Mouse (Mus musculus): Measurements from ENCODE around the gene Egfl8. TPM values are rescaled to one million over a fixed set of nuclear protein-coding genes. Genes with fewer than 3 reads are reported as not detected.

The Egfl8 gene
- polyA plus RNA-seq (2012; fragmentation: generic; extraction: Trizol), result 0.16 TPM

DNA sequence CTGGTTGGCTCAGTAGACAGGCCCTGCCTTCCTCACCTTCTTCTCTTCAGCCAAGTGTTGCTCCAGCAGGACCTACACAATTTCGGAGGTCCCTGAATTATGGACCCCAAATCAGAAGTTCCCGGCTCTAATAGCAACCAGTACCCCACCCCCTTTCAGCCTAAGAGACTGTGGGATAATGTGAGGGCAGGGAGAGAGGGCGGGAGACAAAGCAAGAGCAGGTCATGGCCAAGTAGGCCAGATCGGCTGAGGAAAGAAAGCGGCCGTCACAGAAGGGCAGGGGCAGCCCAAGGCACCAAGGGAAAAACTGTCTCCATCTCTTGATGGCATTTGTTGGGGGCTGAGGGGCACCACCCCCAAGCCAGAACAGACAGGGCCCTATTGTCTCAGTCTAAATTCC lies at the start of gene Egfl8:
Gene Egfl8, minus strand, starts transcription at position 101 of the 400 bp plus-strand sequence.
- Histone ChIP-seq H3ac (ENCODE audit: control insufficient read depth, insufficient read length) (no peak within 1 kb of the TSS), H3K36me3 (ENCODE audit: control insufficient read depth, insufficient read depth) (peaks cover 3% of the 10 kb centered on the region), H3K79me2 (ENCODE audit: control insufficient read depth, insufficient read depth) (no peaks in the 10 kb centered on the region), H3K27me3 (ENCODE audit: control insufficient read depth, insufficient read depth, insufficient read length) (no peaks in the 10 kb centered on the region), H3K4me3 (no peak within 1 kb of the TSS), H3K4me2 (ENCODE audit: low read depth) (no peak within 1 kb of the TSS)
- TF ChIP-seq TCF12 (IDR thresholded peaks at IDR 0.05; ENCODE audit: insufficient read depth, poor library complexity, severe bottlenecking) (no peak), POLR2AphosphoS2 (IDR thresholded peaks at IDR 0.05; ENCODE audit: insufficient read length, low read depth) (no peak), CEBPB (IDR thresholded peaks at IDR 0.05; ENCODE audit: insufficient read depth, poor library complexity, severe bottlenecking) (no peak), MAX (IDR thresholded peaks at IDR 0.05; ENCODE audit: low read depth) (no peak), E2F4 (IDR thresholded peaks at IDR 0.05; ENCODE audit: insufficient read depth) (no peak), MYOD1 (IDR thresholded peaks at IDR 0.05; ENCODE audit: control insufficient read depth in 1 of 3, insufficient read length in 2 of 3, low read depth in 2 of 3) (no peak), REST (IDR thresholded peaks at IDR 0.05; ENCODE audit: insufficient read depth, insufficient read length) (no peak), MYOG (IDR thresholded peaks at IDR 0.05; ENCODE audit: control insufficient read depth in 1 of 3, insufficient read depth in 1 of 3, insufficient read length in 2 of 3, low read depth in 2 of 3) (no peak), USF1 (IDR thresholded peaks at IDR 0.05; ENCODE audit: low read depth) (no peak), POLR2A (IDR thresholded peaks at IDR 0.05; ENCODE audit: insufficient read length, low read depth) (no peak), TCF3 (IDR thresholded peaks at IDR 0.05; ENCODE audit: insufficient read length, low read depth) (no peak), SRF (IDR thresholded peaks at IDR 0.05; ENCODE audit: control insufficient read depth, insufficient read length, low read depth) (no peak)

DNA sequence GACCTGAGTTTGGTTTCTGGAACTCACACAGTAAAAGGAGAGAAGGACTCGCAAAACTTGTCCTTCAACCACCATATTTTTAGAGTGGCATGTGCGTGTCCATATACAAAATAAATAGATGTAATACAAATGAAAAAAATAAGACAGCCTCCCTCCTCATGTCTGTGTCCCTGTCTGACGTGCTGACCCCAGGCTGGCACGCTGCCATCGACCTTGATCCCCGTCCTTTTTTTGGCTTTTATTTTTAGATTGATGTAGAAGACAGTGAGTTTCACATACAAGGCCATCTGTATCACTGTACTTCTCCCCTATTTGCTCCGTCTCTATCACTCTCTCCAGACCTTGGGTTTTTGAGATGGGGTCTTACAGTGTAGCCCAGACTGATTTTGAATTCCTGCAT lies 48.7 kb upstream of the Egfl8 start:
- TF ChIP-seq MYOG (IDR thresholded peaks at IDR 0.05; ENCODE audit: control insufficient read depth in 1 of 3, insufficient read depth in 1 of 3, insufficient read length in 2 of 3, low read depth in 2 of 3), result no peak
- no peak for TF ChIP-seq TCF12 (IDR thresholded peaks at IDR 0.05; ENCODE audit: insufficient read depth, poor library complexity, severe bottlenecking)
- TF ChIP-seq CEBPB (IDR thresholded peaks at IDR 0.05; ENCODE audit: insufficient read depth, poor library complexity, severe bottlenecking), result no peak
- TF ChIP-seq MAX (IDR thresholded peaks at IDR 0.05; ENCODE audit: low read depth), result no peak
- no peak for TF ChIP-seq MYOD1 (IDR thresholded peaks at IDR 0.05; ENCODE audit: control insufficient read depth in 1 of 3, insufficient read length in 2 of 3, low read depth in 2 of 3)
- TF ChIP-seq POLR2AphosphoS2 (IDR thresholded peaks at IDR 0.05; ENCODE audit: insufficient read length, low read depth), result no peak
- TF ChIP-seq POLR2A (IDR thresholded peaks at IDR 0.05; ENCODE audit: insufficient read length, low read depth), result no peak
- no peak for TF ChIP-seq TCF3 (IDR thresholded peaks at IDR 0.05; ENCODE audit: insufficient read length, low read depth)
- TF ChIP-seq USF1 (IDR thresholded peaks at IDR 0.05; ENCODE audit: low read depth), result no peak
- TF ChIP-seq SRF (IDR thresholded peaks at IDR 0.05; ENCODE audit: control insufficient read depth, insufficient read length, low read depth), result no peak
- TF ChIP-seq E2F4 (IDR thresholded peaks at IDR 0.05; ENCODE audit: insufficient read depth), result no peak
- no peak for TF ChIP-seq REST (IDR thresholded peaks at IDR 0.05; ENCODE audit: insufficient read depth, insufficient read length)
- Histone ChIP-seq H3K27me3 (ENCODE audit: control insufficient read depth, insufficient read depth, insufficient read length) (peaks cover 57% of the 10 kb centered on the region), H3ac (ENCODE audit: control insufficient read depth, insufficient read length) (no peak overlapping the region), H3K4me2 (ENCODE audit: low read depth) (no peak overlapping the region), H3K36me3 (ENCODE audit: control insufficient read depth, insufficient read depth) (no peaks in the 10 kb centered on the region), H3K79me2 (ENCODE audit: control insufficient read depth, insufficient read depth) (no peaks in the 10 kb centered on the region), H3K4me3 (no peak overlapping the region)

DNA sequence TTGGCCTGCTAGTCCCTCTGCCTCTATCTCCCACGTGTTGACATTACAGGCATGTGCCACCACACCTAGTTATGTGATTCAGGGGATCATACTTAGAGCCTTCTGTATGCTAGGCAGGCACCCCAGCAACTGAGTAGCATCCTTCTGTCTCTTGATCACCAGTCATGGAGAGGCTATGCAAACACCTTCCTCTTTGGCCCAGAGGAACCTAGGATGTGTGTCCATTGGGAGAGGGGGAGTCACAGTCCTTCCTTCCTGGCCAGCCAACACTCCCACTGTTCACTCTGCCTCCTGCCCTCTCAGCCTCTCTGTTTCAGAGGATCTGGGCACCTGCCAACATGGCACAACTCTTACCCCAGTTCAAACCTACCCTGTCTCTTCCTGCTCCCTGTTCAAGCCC lies 47.8 kb upstream of the Egfl8 start:
- TF ChIP-seq MYOG (IDR thresholded peaks at IDR 0.05; ENCODE audit: control insufficient read depth in 1 of 3, insufficient read depth in 1 of 3, insufficient read length in 2 of 3, low read depth in 2 of 3) (no peak), POLR2A (IDR thresholded peaks at IDR 0.05; ENCODE audit: insufficient read length, low read depth) (no peak), SRF (IDR thresholded peaks at IDR 0.05; ENCODE audit: control insufficient read depth, insufficient read length, low read depth) (no peak), REST (IDR thresholded peaks at IDR 0.05; ENCODE audit: insufficient read depth, insufficient read length) (no peak), CEBPB (IDR thresholded peaks at IDR 0.05; ENCODE audit: insufficient read depth, poor library complexity, severe bottlenecking) (no peak), USF1 (IDR thresholded peaks at IDR 0.05; ENCODE audit: low read depth) (no peak), MYOD1 (IDR thresholded peaks at IDR 0.05; ENCODE audit: control insufficient read depth in 1 of 3, insufficient read length in 2 of 3, low read depth in 2 of 3) (no peak), TCF3 (IDR thresholded peaks at IDR 0.05; ENCODE audit: insufficient read length, low read depth) (no peak), E2F4 (IDR thresholded peaks at IDR 0.05; ENCODE audit: insufficient read depth) (no peak)
- H3K4me3 ChIP-seq, result no peak overlapping the region
- H3ac ChIP-seq (ENCODE audit: control insufficient read depth, insufficient read length), result no peak overlapping the region
- H3K36me3 ChIP-seq (ENCODE audit: control insufficient read depth, insufficient read depth), result no peaks in the 10 kb centered on the region
- H3K27me3 ChIP-seq (ENCODE audit: control insufficient read depth, insufficient read depth, insufficient read length), result peaks cover 64% of the 10 kb centered on the region
- no peak overlapping the region for H3K4me2 ChIP-seq (ENCODE audit: low read depth)
- no peaks in the 10 kb centered on the region for H3K79me2 ChIP-seq (ENCODE audit: control insufficient read depth, insufficient read depth)

- TF ChIP-seq MAX (IDR thresholded peaks at IDR 0.05; ENCODE audit: low read depth) (no peak), TCF3 (IDR thresholded peaks at IDR 0.05; ENCODE audit: insufficient read length, low read depth) (no peak), MYOD1 (IDR thresholded peaks at IDR 0.05; ENCODE audit: control insufficient read depth in 1 of 3, insufficient read length in 2 of 3, low read depth in 2 of 3) (no peak), USF1 (IDR thresholded peaks at IDR 0.05; ENCODE audit: low read depth) (no peak), POLR2AphosphoS2 (IDR thresholded peaks at IDR 0.05; ENCODE audit: insufficient read length, low read depth) (no peak), CEBPB (IDR thresholded peaks at IDR 0.05; ENCODE audit: insufficient read depth, poor library complexity, severe bottlenecking) (no peak), SRF (IDR thresholded peaks at IDR 0.05; ENCODE audit: control insufficient read depth, insufficient read length, low read depth) (no peak), REST (IDR thresholded peaks at IDR 0.05; ENCODE audit: insufficient read depth, insufficient read length) (no peak), MYOG (IDR thresholded peaks at IDR 0.05; ENCODE audit: control insufficient read depth in 1 of 3, insufficient read depth in 1 of 3, insufficient read length in 2 of 3, low read depth in 2 of 3) (no peak), POLR2A (IDR thresholded peaks at IDR 0.05; ENCODE audit: insufficient read length, low read depth) (no peak), E2F4 (IDR thresholded peaks at IDR 0.05; ENCODE audit: insufficient read depth) (no peak), TCF12 (IDR thresholded peaks at IDR 0.05; ENCODE audit: insufficient read depth, poor library complexity, severe bottlenecking) (no peak)
- no peak overlapping the region for H3K4me3 ChIP-seq
- peaks cover 62% of the 10 kb centered on the region for H3K27me3 ChIP-seq (ENCODE audit: control insufficient read depth, insufficient read depth, insufficient read length)
- H3K4me2 ChIP-seq (ENCODE audit: low read depth), result no peak overlapping the region
- no peak overlapping the region for H3ac ChIP-seq (ENCODE audit: control insufficient read depth, insufficient read length)
- H3K36me3 ChIP-seq (ENCODE audit: control insufficient read depth, insufficient read depth), result no peaks in the 10 kb centered on the region
- no peaks in the 10 kb centered on the region for H3K79me2 ChIP-seq (ENCODE audit: control insufficient read depth, insufficient read depth)
Measured at GRCm38 (mm10) chr17:34662978-34663377, 47.2 kb upstream of the Egfl8 start.

All from myocyte (in vitro differentiated cells).